Mouse (Mus musculus) brown adipose tissue, adult 24 weeks (tissue): ENCODE measurements around the gene Ptprk. TPM values are rescaled to one million over a fixed set of nuclear protein-coding genes. Genes with fewer than 3 reads are reported as not detected.

Source experiments
- H3K27ac ChIP-seq: fragments of 200-500 bp; replicated peaks from 2 replicates; pipeline ENCODE4 v1.5.1; 2012; ENCODE audit warnings: low read depth, mild to moderate bottlenecking, low read length
- H3K4me1 ChIP-seq: fragments of 200-500 bp; 2 replicates; pipeline ENCODE4 v1.6.1; 2012; ENCODE audit warnings: low read length, mixed read lengths; ENCODE audit not compliant: control insufficient read depth, insufficient read depth, insufficient read length
- H3K4me3 ChIP-seq: fragments of 200-500 bp; 2 replicates; pipeline ENCODE4 v1.5.1; 2012; ENCODE audit warnings: low read depth, mild to moderate bottlenecking, low read length, moderate library complexity; ENCODE audit not compliant: insufficient read depth
- polyA plus RNA-seq: library from polyadenylated mRNA; stranded (reverse); fragments of >200 nt; gene quantifications from 2 replicates; pipeline ENCODE4 v1.2.4, GENCODE M21; 2012; ENCODE audit not compliant: missing spikeins, insufficient read depth, insufficient read length

Ptprk gene
- polyA plus RNA-seq, 1 experiment: 3.3 TPM

DNA sequence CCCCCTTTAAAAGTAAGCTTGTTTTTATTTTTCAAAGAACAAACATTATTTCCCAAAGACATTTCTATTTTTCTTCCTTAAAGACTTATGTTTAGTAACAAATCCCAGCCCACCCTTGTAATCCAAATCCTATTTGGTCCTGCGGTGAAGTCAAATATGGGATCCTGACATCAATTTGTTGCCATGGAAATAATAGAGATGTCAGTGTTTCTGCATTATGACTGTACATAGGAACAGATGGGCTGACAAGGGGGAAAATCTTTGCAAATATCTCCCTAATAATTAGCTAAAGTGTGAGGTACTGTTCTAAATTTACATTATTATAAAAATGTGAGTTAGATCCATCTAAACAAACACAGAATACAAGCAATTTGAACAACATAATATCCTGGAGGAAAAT lies 69.8 kb downstream of the Ptprk start:
- no peak overlapping the region for H3K27ac ChIP-seq
- no peak overlapping the region for H3K4me3 ChIP-seq
- H3K4me1 ChIP-seq: no peaks in the 10 kb centered on the region

GRCm38 (mm10) chr10:28145326-28145725 lies 70.7 kb downstream of the Ptprk start:
- no peaks in the 10 kb centered on the region for H3K4me1 ChIP-seq
- H3K4me3 ChIP-seq: no peak overlapping the region
- H3K27ac ChIP-seq: no peak overlapping the region

GRCm38 (mm10) chr10:28155688-28156685 lies 81.4 kb downstream of the Ptprk start:
- Histone ChIP-seq H3K27ac (no peak overlapping the region), H3K4me3 (no peak overlapping the region), H3K4me1 (no peaks in the 10 kb centered on the region)

DNA sequence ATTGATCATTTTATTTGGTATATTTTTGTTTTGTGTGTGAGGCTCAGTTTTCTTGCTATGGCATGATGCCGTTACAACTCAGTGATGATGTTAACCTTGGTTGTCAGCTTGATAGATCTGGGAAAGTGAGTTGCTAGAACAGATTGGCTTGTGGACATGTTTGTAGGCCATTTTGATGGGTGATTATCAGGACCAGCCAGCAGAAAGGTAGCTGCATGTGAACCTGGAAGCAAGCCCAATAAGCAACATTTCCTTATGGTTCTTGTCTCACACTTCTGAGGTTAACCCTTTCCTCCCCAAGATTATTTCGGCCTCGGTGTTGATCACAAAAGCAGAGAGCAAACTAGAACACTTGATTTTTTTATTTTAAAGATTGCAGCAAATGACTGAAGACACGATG lies 85.1 kb downstream of the Ptprk start:
- no peak overlapping the region for H3K4me3 ChIP-seq
- H3K4me1 ChIP-seq: 0 out of 2 replicates have a peak, but pooled peaks cover 2% of the 10 kb centered on the region
- no peak overlapping the region for H3K27ac ChIP-seq

GRCm38 (mm10) chr10:28161306-28161705 lies 86.7 kb downstream of the Ptprk start:
- 0 out of 2 replicates have a peak, but pooled peaks cover 2% of the 10 kb centered on the region for H3K4me1 ChIP-seq
- H3K27ac ChIP-seq: no peak overlapping the region
- no peak overlapping the region for H3K4me3 ChIP-seq

GRCm38 (mm10) chr10:28164250-28164649 lies 89.6 kb downstream of the Ptprk start:
- H3K4me3 ChIP-seq: no peak overlapping the region
- peaks cover 5% of the 10 kb centered on the region; the same call in 1 of the 2 replicates for H3K4me1 ChIP-seq
- no peak overlapping the region for H3K27ac ChIP-seq

DNA sequence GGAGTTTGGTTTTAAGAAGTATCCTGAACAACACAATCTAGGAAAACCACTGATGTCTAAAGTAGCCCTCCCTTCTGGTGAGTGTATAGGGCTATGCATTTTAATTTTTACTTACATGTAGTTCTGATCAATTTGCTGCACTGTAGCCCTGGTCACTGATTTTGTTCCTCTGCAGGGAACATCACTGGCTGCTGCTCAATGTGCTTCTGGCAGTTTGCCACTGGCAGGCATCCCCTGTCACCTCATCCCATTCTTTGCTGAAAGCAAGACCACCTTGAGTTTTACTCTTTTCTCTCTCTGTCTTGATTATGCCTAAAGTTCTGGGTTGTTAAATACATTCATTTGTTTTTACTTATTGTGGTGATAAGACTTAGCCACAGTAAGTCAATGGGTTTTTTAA lies 90.1 kb downstream of the Ptprk start:
- H3K4me3 ChIP-seq: no peak overlapping the region
- no peak overlapping the region for H3K27ac ChIP-seq
- peaks cover 5% of the 10 kb centered on the region; the same call in 1 of the 2 replicates for H3K4me1 ChIP-seq

DNA sequence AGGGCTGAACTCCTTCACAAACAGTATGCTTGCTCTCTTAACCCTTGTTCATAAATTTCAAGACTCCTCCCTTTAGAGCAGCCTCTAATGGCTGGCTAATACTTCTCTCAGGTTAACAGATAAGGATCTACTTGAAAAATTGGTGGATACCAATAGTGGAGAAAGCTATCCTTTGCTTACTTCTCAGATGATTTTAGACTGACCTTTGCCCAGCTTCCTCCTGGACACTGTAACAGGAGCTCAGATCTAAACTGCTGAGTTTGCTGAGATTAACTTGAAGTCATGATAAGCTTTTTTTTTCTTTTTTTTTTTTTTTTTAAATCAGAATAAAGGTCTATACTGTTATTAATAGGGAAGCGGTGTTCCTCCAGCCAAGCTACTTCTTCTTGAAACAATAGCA lies 92.0 kb downstream of the Ptprk start:
- Histone ChIP-seq H3K4me3 (no peak overlapping the region), H3K4me1 (peaks cover 5% of the 10 kb centered on the region; the same call in 1 of the 2 replicates), H3K27ac (no peak overlapping the region)

GRCm38 (mm10) chr10:28167097-28167496 lies 92.5 kb downstream of the Ptprk start:
- peaks cover 5% of the 10 kb centered on the region; the same call in 1 of the 2 replicates for H3K4me1 ChIP-seq
- H3K4me3 ChIP-seq: no peak overlapping the region
- H3K27ac ChIP-seq: no peak overlapping the region

DNA sequence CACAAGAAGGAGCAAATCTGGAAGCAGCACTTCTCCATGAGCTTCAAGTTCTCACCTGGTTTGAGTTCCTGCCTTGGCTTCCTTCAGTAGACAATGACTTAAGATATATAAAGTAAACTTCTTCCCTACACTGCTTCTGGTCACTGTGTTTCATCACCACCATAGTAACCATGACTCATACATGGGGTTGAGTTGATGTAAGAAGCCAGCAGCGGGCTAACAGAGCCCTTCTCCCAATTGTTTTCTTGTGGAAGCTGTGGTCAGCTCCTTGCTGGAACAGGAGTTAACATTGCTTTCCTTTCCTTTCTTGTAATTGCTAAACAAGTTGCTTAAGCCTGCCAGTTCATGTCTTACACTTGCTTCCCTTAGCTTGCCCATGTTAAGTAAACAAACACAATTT lies 96.6 kb downstream of the Ptprk start:
- Histone ChIP-seq H3K4me3 (no peak overlapping the region), H3K27ac (no peak overlapping the region), H3K4me1 (peaks cover 3% of the 10 kb centered on the region; the same call in 1 of the 2 replicates)

GRCm38 (mm10) chr10:28178876-28179275 lies 104.3 kb downstream of the Ptprk start:
- Histone ChIP-seq H3K4me1 (0 out of 2 replicates have a peak, but pooled peaks cover 2% of the 10 kb centered on the region), H3K4me3 (no peak overlapping the region), H3K27ac (no peak overlapping the region)

DNA sequence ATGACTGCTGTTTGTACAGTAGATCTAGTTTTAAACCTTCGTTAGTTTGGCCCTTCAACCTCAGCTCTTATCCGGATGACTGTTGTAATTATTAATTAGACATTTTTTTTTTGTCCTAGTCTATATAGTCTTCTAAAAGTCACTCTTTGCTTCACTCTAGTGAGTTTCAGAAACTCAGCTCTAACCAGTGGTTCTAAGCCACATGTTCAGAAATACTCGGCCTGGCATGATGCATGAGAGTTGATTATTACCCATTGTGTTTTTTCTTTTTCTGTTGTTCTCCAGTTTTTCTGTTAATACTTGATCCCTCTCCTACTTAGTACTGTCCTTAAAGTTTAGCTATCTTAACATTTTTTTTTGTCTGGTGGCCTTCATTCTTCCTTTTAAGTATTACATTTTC lies 107.5 kb downstream of the Ptprk start:
- Histone ChIP-seq H3K27ac (no peak overlapping the region), H3K4me1 (peaks cover 8% of the 10 kb centered on the region; the same call in 1 of the 2 replicates), H3K4me3 (no peak overlapping the region)

- Histone ChIP-seq H3K27ac (no peak overlapping the region), H3K4me3 (no peak overlapping the region), H3K4me1 (peaks cover 7% of the 10 kb centered on the region; the same call in 1 of the 2 replicates)
These were observed 110.1 kb downstream of the Ptprk start for GRCm38 (mm10) chr10:28184675-28185074.

DNA sequence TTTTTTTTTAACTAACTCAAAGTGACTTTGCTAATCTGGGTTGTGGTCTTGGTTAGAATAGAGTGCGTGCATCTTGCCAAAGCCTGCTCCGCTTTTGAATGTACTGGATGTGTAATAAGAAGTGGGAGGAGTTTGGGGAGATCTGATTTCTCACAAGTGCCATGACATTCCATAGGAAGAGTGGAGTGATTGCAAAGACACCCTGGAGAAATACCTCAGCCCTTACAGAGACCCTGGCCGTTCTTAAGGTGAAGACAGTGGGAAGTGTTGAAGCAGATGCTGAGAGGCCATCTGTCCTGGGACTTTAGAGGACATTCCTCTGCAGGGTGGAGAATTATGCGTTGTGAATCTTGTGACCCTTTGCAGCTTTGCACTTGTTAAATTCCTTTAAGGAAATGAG lies 110.7 kb downstream of the Ptprk start:
- no peak overlapping the region for H3K27ac ChIP-seq
- peaks cover 7% of the 10 kb centered on the region; the same call in 1 of the 2 replicates for H3K4me1 ChIP-seq
- no peak overlapping the region for H3K4me3 ChIP-seq

GRCm38 (mm10) chr10:28186018-28186800 lies 111.6 kb downstream of the Ptprk start:
- H3K27ac ChIP-seq: no peak overlapping the region
- no peak overlapping the region for H3K4me3 ChIP-seq
- peaks cover 7% of the 10 kb centered on the region; the same call in 1 of the 2 replicates for H3K4me1 ChIP-seq
